Mouse (Mus musculus): ENCODE results near the gene Ttc7b. TPM values are rescaled to one million over a fixed set of nuclear protein-coding genes. Genes with fewer than 3 reads are reported as not detected.

Ttc7b gene
- polyA plus RNA-seq, 1 experiment, result 52.4 TPM

DNA sequence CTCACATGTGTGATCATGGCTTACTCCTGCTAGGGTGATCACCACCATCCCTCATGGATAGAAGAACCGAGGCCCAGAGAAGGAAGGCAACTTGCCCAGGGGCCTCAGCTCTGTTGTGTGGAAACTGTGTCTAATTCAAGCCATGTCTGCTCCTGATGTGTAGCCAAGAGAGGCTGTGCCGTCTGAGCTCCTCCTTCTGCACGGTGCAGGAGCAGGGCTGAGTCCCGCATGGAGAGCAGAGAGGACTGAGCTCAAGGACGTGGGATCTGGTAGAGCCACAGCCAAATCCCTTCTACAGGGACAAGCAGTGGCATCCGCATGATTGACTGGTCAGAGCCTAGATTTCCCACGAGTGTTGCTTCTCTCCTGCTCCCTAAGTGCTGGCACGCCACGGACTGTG is 204.5 kb downstream of the Ttc7b start:
- Histone ChIP-seq H3K4me3 (replicated peaks; ENCODE audit: extremely low read depth, low read depth, low read length) (no peak overlapping the region), H3K4me1 (ENCODE audit: control insufficient read depth, insufficient read depth, low read length) (no peaks in the 10 kb centered on the region)
- WGBS, result 81% methylated on average over 9 of the region's 9 CpGs
- TF ChIP-seq CTCF (IDR thresholded peaks at IDR 0.05; ENCODE audit: insufficient read depth, low read length) (no peak), POLR2A (IDR thresholded peaks at IDR 0.05; ENCODE audit: borderline replicate concordance, extremely low read depth, low read depth, low read length) (no peak)
- no peak for DNase-seq

DNA sequence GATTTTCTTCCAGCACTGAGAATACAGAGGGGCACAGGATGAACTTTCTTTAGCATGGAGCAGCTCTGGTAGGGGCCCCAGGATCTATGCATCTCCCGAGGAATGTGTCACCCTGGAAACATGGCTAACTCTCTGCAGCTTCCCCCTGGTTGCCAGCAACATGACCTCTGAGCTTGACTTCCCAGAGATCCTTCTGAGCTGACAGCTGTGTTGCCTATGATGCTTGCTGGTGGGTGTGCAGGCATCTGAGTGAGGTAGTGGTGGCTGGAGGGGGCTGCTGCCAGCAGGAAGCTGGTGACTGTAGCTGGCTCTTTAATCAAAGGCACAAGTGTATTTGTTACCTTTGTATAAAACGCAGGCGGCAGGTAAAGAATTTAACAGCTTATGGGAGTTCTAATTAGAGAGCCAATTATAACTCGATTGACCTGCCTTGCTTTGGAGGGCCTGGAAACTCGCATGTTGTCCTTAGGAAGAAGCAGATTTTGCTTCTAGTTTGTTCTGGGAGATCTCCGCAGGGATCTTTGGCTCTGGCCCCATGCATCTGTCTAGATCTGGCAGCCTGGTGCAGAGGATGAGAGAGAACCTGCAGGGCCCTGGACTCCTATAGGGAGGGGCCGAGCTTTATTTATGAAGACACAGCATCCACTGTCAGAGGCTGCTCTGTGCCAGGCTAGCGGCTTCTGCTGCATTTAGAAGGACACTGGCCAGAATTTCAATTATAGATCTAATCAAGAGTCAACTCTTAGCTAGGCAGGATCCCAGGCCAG is 205.3 kb downstream of the Ttc7b start:
- no peak for DNase-seq
- Histone ChIP-seq H3K4me3 (replicated peaks; ENCODE audit: extremely low read depth, low read depth, low read length) (no peak overlapping the region), H3K4me1 (ENCODE audit: control insufficient read depth, insufficient read depth, low read length) (no peaks in the 10 kb centered on the region)
- TF ChIP-seq CTCF (IDR thresholded peaks at IDR 0.05; ENCODE audit: insufficient read depth, low read length) (no peak), POLR2A (IDR thresholded peaks at IDR 0.05; ENCODE audit: borderline replicate concordance, extremely low read depth, low read depth, low read length) (no peak)
- 87% methylated on average over 8 of the region's 8 CpGs for WGBS

GRCm38 (mm10) chr12:100313785-100314375 is 206.7 kb downstream of the Ttc7b start:
- H3K4me1 ChIP-seq (ENCODE audit: control insufficient read depth, insufficient read depth, low read length), result no peaks in the 10 kb centered on the region
- 80% methylated on average over 12 of the region's 12 CpGs for WGBS
- TF ChIP-seq CTCF (IDR thresholded peaks at IDR 0.05; ENCODE audit: insufficient read depth, low read length) (no peak), POLR2A (IDR thresholded peaks at IDR 0.05; ENCODE audit: borderline replicate concordance, extremely low read depth, low read depth, low read length) (no peak)
- no peak for DNase-seq
- no peak overlapping the region for H3K4me3 ChIP-seq (replicated peaks; ENCODE audit: extremely low read depth, low read depth, low read length)

GRCm38 (mm10) chr12:100313209-100313608 is 207.4 kb downstream of the Ttc7b start:
- 68% methylated on average over 6 of the region's 6 CpGs for WGBS
- H3K4me1 ChIP-seq (ENCODE audit: control insufficient read depth, insufficient read depth, low read length), result no peaks in the 10 kb centered on the region
- no peak for TF ChIP-seq POLR2A (IDR thresholded peaks at IDR 0.05; ENCODE audit: borderline replicate concordance, extremely low read depth, low read depth, low read length)
- TF ChIP-seq CTCF (IDR thresholded peaks at IDR 0.05; ENCODE audit: insufficient read depth, low read length), result no peak
- no peak overlapping the region for H3K4me3 ChIP-seq (replicated peaks; ENCODE audit: extremely low read depth, low read depth, low read length)
- no peak for DNase-seq

DNA sequence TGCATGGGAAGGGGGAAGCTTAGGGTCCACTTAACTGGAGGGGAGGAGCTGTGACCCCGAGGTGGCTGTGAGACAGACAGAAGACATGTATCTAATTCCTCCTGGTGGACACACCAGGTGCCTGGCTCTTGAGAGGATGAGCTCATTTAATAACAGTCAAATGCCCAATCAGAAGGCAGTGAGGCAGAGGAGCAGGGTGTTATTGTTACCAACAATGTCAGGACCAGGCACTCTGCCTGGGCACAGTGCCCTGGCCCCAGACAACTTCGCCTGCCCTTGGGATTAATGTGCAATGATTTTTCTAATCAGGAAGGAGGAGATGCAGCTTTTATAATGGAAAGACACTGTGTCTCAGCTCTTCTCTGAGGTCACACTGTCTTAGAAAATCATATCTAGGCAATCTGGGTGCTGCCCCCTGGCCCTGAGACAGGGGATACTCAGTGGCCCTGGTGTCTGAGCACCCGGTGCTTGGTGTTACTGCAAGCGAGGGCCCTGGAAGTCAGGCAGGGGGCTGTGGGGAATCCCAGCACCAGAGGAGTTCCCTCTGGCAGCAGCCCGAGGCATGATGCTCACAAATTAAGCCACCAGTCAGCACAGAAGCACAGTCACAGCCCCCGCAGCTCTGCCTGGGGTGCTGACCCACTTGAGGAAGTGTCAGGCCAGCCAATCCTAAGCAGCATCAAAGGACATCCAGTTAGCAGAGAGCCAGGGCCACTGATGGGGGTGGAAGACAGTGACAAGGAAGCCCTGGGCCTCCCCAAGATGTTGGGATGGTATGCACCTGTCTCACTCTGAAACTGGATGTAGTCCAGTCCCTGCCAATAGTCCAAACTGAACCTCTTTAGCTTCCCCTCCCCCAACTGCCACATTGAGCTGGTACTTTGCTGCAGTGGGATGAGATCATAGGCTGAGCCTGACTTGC is 209.9 kb downstream of the Ttc7b start:
- TF ChIP-seq CTCF (IDR thresholded peaks at IDR 0.05; ENCODE audit: insufficient read depth, low read length), result no peak
- TF ChIP-seq POLR2A (IDR thresholded peaks at IDR 0.05; ENCODE audit: borderline replicate concordance, extremely low read depth, low read depth, low read length), result no peak
- H3K4me3 ChIP-seq (replicated peaks; ENCODE audit: extremely low read depth, low read depth, low read length), result no peak overlapping the region
- H3K4me1 ChIP-seq (ENCODE audit: control insufficient read depth, insufficient read depth, low read length), result no peaks in the 10 kb centered on the region
- no peak for DNase-seq
- whole genome bisulfite sequencing, result 80% methylated on average over 6 of the region's 6 CpGs

- H3K4me3 ChIP-seq (replicated peaks; ENCODE audit: extremely low read depth, low read depth, low read length), result no peak overlapping the region
- no peaks in the 10 kb centered on the region for H3K4me1 ChIP-seq (ENCODE audit: control insufficient read depth, insufficient read depth, low read length)
- DNase-seq, result no peak
- WGBS, result 82% methylated on average over 4 of the region's 4 CpGs
- TF ChIP-seq POLR2A (IDR thresholded peaks at IDR 0.05; ENCODE audit: borderline replicate concordance, extremely low read depth, low read depth, low read length) (no peak), CTCF (IDR thresholded peaks at IDR 0.05; ENCODE audit: insufficient read depth, low read length) (no peak)
Observed at GRCm38 (mm10) chr12:100309201-100309600, 211.4 kb downstream of the Ttc7b start.

GRCm38 (mm10) chr12:100307501-100308260 is 212.9 kb downstream of the Ttc7b start:
- H3K4me1 ChIP-seq (ENCODE audit: control insufficient read depth, insufficient read depth, low read length), result no peaks in the 10 kb centered on the region

DNA sequence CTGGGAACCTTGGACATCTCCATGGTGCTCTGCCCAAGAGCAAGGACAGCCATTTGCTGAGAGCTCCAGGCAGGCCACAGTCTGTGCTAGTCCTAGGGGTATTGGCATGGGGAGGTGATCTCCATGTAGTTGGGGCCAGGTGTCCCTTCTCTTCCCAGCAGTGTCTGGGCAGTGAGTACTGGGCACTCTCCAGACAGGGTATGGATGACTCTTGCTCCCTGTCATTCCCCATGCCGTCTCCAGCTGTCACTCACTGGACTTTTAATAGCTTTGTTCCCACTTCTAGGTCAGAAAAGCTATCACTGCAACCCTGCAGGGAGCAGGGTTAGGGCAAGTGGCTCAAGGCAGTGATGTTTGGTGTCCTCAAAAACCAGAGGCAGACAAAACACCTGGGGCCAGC is 214.3 kb downstream of the Ttc7b start:
- DNase-seq, result no peak
- whole genome bisulfite sequencing, result 79% methylated on average over 1 of the region's 1 CpGs
- TF ChIP-seq POLR2A (IDR thresholded peaks at IDR 0.05; ENCODE audit: borderline replicate concordance, extremely low read depth, low read depth, low read length) (no peak), CTCF (IDR thresholded peaks at IDR 0.05; ENCODE audit: insufficient read depth, low read length) (no peak)
- no peak overlapping the region for H3K4me3 ChIP-seq (replicated peaks; ENCODE audit: extremely low read depth, low read depth, low read length)
- no peaks in the 10 kb centered on the region for H3K4me1 ChIP-seq (ENCODE audit: control insufficient read depth, insufficient read depth, low read length)

More at GRCm38 (mm10) chr12:100307501-100308260, 212.9 kb downstream of the Ttc7b start:
- no peak for DNase-seq
- 39% methylated on average over 8 of the region's 8 CpGs for WGBS
- TF ChIP-seq POLR2A (IDR thresholded peaks at IDR 0.05; ENCODE audit: borderline replicate concordance, extremely low read depth, low read depth, low read length) (no peak), CTCF (IDR thresholded peaks at IDR 0.05; ENCODE audit: insufficient read depth, low read length) (no peak)
- H3K4me3 ChIP-seq (replicated peaks; ENCODE audit: extremely low read depth, low read depth, low read length), result no peak overlapping the region
